Mouse (Mus musculus) myocyte (in vitro differentiated cells): Measurements from ENCODE around the gene Itih4.

Experiments
- E2F4 ChIP-seq: IDR thresholded peaks from one replicate; pipeline ENCODE4 v1.6.1; 2011; ENCODE audit warnings: mild to moderate bottlenecking, control low read depth, moderate library complexity; ENCODE audit not compliant: insufficient read depth
- MAX ChIP-seq: IDR thresholded peaks from one replicate; pipeline ENCODE4 v1.6.1; 2011; ENCODE audit warnings: low read depth, mild to moderate bottlenecking, control low read depth
- MYOG ChIP-seq, 3 experiments: IDR thresholded peaks; one replicate each; pipeline ENCODE4 v1.6.1; 2011; ENCODE audit warnings: control low read depth in 2 of 3, low read depth in 2 of 3, mild to moderate bottlenecking in 2 of 3; ENCODE audit not compliant: insufficient read length in 2 of 3, control insufficient read depth in 1 of 3, insufficient read depth in 1 of 3
- POLR2A ChIP-seq: IDR thresholded peaks from one replicate; pipeline ENCODE4 v1.6.1; 2011; ENCODE audit warnings: low read depth, mild to moderate bottlenecking, control low read depth, moderate library complexity; ENCODE audit not compliant: insufficient read length
- POLR2AphosphoS2 ChIP-seq: IDR thresholded peaks from one replicate; pipeline ENCODE4 v1.6.1; 2011; ENCODE audit warnings: low read depth, control low read depth; ENCODE audit not compliant: insufficient read length
- REST ChIP-seq: IDR thresholded peaks from one replicate; pipeline ENCODE4 v1.6.1; 2011; ENCODE audit warnings: mild to moderate bottlenecking, control low read depth, moderate library complexity; ENCODE audit not compliant: insufficient read depth, insufficient read length
- SRF ChIP-seq: IDR thresholded peaks from one replicate; pipeline ENCODE4 v1.6.1; 2011; ENCODE audit warnings: low read depth; ENCODE audit not compliant: control insufficient read depth, insufficient read length
- USF1 ChIP-seq: IDR thresholded peaks from one replicate; pipeline ENCODE4 v1.6.1; 2011; ENCODE audit warnings: low read depth, mild to moderate bottlenecking, control low read depth, moderate library complexity

- TF ChIP-seq POLR2A, result no peak
- TF ChIP-seq MAX, result no peak
- no peak for TF ChIP-seq POLR2AphosphoS2
- no peak for TF ChIP-seq SRF
- TF ChIP-seq REST, result no peak
- no peak for TF ChIP-seq MYOG (IDR thresholded peaks at IDR 0.05; ENCODE audit: control insufficient read depth in 1 of 3, insufficient read depth in 1 of 3, insufficient read length in 2 of 3, low read depth in 2 of 3)
- TF ChIP-seq E2F4, result no peak
- TF ChIP-seq USF1, result no peak
Measured at GRCm38 (mm10) chr14:30943860-30944674, 57.8 kb downstream of the Itih4 start.
